In genomic region chr10:5288716-5289574, GRCm38 (mm10) we compare ENCODE assay signal across 9 mouse cellular contexts.
DNase-seq lines count a peak whose midpoint lies in the region; ATAC-seq and TF ChIP-seq lines count a peak whose summit lies in the region.
"Had no signal": no experiment of that assay in that cellular context is flagged by ENCODE, and none has a peak within 500 bp of the region (broad histone marks: within the 10 kb centered on the region; RNA-seq: fewer than 3 reads in every experiment).

No protein-coding gene starts in this region.

- WGBS in lung, embryonic 14.5 days = 13% methylated on average over 19 of the region's 19 CpGs

- peak overlapping the region; percentile 55 for H3K9ac ChIP-seq in lung, embryonic 14.5 days
- H3K9ac ChIP-seq: liver, embryonic 14.5 days had no signal

- H3K27ac ChIP-seq in layer of hippocampus, adult 2 months = peak overlapping the region; percentile 86
- H3K27ac ChIP-seq in lung, embryonic 14.5 days (ENCODE audit: low read depth) = peak overlapping the region; percentile 97
- H3K27ac ChIP-seq: liver, embryonic 14.5 days had no signal

- H3K4me1 ChIP-seq in lung, embryonic 14.5 days (ENCODE audit: insufficient read depth) = 0 out of 2 replicates have a peak, but pooled peaks cover 4% of the 10 kb centered on the region

- H3K36me3 ChIP-seq in lung, embryonic 14.5 days (ENCODE audit: insufficient read depth) = no peaks in the 10 kb centered on the region

- peak overlapping the region; percentile 43 for H3K4me3 ChIP-seq in layer of hippocampus, adult 2 months
- H3K4me3 ChIP-seq in lung, embryonic 14.5 days (ENCODE audit: low read depth, low read length) = peak overlapping the region; percentile 34

- peak; percentile 93 for ATAC-seq in lung, embryonic 14.5 days (ENCODE audit: insufficient read depth)

- H3K27me3 ChIP-seq in lung, embryonic 14.5 days (ENCODE audit: insufficient read depth, low read length) = no peaks in the 10 kb centered on the region

- intact Hi-C loops in heart, postnatal 36 days (cut with DNase I) = no loop called here

- H3K4me2 ChIP-seq in lung, embryonic 14.5 days = peak overlapping the region; percentile 60

- no peaks in the 10 kb centered on the region; the same call in 1 of the 2 replicates for H3K9me3 ChIP-seq in lung, embryonic 14.5 days (ENCODE audit: low read depth, low read length)

- peak; percentile 65 for TF ChIP-seq CTCF in layer of hippocampus, adult 2 months (conservative IDR thresholded peaks at IDR 0.05)
- TF ChIP-seq CTCF in lung, embryonic 14.5 days (IDR thresholded peaks at IDR 0.05; ENCODE audit: low read depth) = peak; percentile 57

- peak; percentile 25 to 30 for DNase-seq in cerebellum, adult 18-20 months
- no peak for DNase-seq in cerebellum, adult 9-11 months
- peak; percentile 55 to 76 for DNase-seq in frontal cortex, adult 2 months (ENCODE audit: extremely low spot score in 1 of 2, low spot score in 1 of 2)
- peak; percentile 61 to 77 for DNase-seq in heart, postnatal 36 days
- DNase-seq in layer of hippocampus, adult 2 months (ENCODE audit: low spot score in 2 of 2) = peak; percentile 58 to 66
- DNase-seq in lung, embryonic 14.5 days = peak; percentile 89
- peak; percentile 8 for DNase-seq in retina, postnatal 1 day
- DNase-seq in thymus, postnatal 0 days (ENCODE audit: low spot score) = no peak

Comparison
In these comparisons a context has a peak if more than half of its experiments do, and no peak if none do; other contexts are left out.
1. DNase-seq: peak in cerebellum, adult 18-20 months (2 of 2), frontal cortex, adult 2 months (2 of 2), heart, postnatal 36 days (2 of 2), layer of hippocampus, adult 2 months (2 of 2), lung, embryonic 14.5 days (single experiment) and retina, postnatal 1 day (single experiment); none in cerebellum, adult 9-11 months (single experiment) and thymus, postnatal 0 days (single experiment).